Mouse (Mus musculus) hindbrain, embryonic 13.5 days (tissue): ENCODE data around the gene Cyp26c1. TPM values are rescaled to one million over a fixed set of nuclear protein-coding genes. Genes with fewer than 3 reads are reported as not detected.

Experiments
- ATAC-seq: fragments of 200-750 bp; cut with Nextera tagmentation; 2 replicates; pipeline ENCODE4 v1.8.0; 2017; ENCODE audit warnings: moderate TSS enrichment; ENCODE audit not compliant: low FRiP score
- H3K27ac ChIP-seq: fragments of 300-500 bp; sonication (generic); 2 replicates; pipeline ENCODE4 v1.5.1; 2015; ENCODE audit warnings: inconsistent platforms, mild to moderate bottlenecking, moderate library complexity
- H3K27me3 ChIP-seq: fragments of 300-500 bp; sonication (generic); 2 replicates; pipeline ENCODE4 v1.6.1; 2015; ENCODE audit warnings: mild to moderate bottlenecking, inconsistent platforms
- H3K36me3 ChIP-seq: fragments of 300-500 bp; sonication (generic); 2 replicates; pipeline ENCODE4 v1.6.1; 2015; ENCODE audit warnings: mild to moderate bottlenecking, inconsistent platforms
- H3K4me1 ChIP-seq: fragments of 300-500 bp; sonication (generic); replicated peaks from 2 replicates; pipeline ENCODE4 v1.6.1; 2015; ENCODE audit warnings: inconsistent platforms
- H3K4me2 ChIP-seq: fragments of 300-500 bp; sonication (generic); 2 replicates; pipeline ENCODE4 v1.6.1; 2015; ENCODE audit warnings: inconsistent platforms, mild to moderate bottlenecking, moderate library complexity
- H3K4me3 ChIP-seq: fragments of 300-500 bp; sonication (generic); 2 replicates; pipeline ENCODE4 v1.5.1; 2015; ENCODE audit warnings: mild to moderate bottlenecking, inconsistent platforms
- H3K9ac ChIP-seq: fragments of 300-500 bp; sonication (generic); 2 replicates; pipeline ENCODE4 v1.6.1; 2015; ENCODE audit warnings: mild to moderate bottlenecking, inconsistent platforms
- H3K9me3 ChIP-seq: fragments of 300-500 bp; sonication (generic); 2 replicates; pipeline ENCODE4 v1.6.1; 2016; ENCODE audit warnings: inconsistent platforms
- WGBS: fragments of 180-500 bp; shearing (Covaris S2); methylation state at CpG from one replicate; pipeline ENCODE4 v1.1.7; 2015; 5-methylcytosine and 5-hydroxymethylcytosine counted together
- polyA plus RNA-seq: library from polyadenylated mRNA; unstranded; fragments of >200 nt; fragmentation: Nextera tagmentation; extraction: Ambion mirVana; gene quantifications from 2 replicates; pipeline ENCODE4 v1.2.1, GENCODE M21; 2015

Gene Cyp26c1
- not detected in 2 replicates for polyA plus RNA-seq

DNA sequence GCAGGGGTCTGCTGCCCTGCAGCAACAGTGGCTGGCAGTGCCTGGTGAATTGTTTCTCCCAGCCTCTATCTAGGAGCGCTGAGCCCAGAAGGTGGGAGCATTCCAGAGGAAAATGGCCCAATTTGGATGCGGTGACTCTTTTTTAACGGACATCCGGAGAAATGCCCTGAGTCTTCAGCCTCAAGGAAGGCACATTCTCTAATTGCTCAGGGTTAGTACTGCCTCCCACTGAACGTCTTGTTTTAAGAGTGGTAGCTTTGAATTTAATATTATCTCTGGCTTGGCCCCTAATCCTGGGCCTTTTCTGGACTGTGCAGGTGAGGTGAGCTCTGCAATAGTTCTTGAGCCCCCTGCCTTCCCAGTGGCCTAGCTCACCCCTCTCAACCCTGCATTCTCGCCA, at the start of gene Cyp26c1:
Gene Cyp26c1, plus strand, starts transcription at position 301 of the 400 bp plus-strand sequence.
- no peak for ATAC-seq
- Histone ChIP-seq H3K4me2 (no peak within 1 kb of the TSS), H3K36me3 (no peaks in the 10 kb centered on the region), H3K27ac (no peak within 1 kb of the TSS), H3K9me3 (no peaks in the 10 kb centered on the region), H3K4me3 (no peak within 1 kb of the TSS), H3K4me1 (peaks cover 19% of the 10 kb centered on the region), H3K27me3 (peaks cover 91% of the 10 kb centered on the region), H3K9ac (no peak within 1 kb of the TSS)
- WGBS: under 1% methylated on average over 6 of the region's 6 CpGs

DNA sequence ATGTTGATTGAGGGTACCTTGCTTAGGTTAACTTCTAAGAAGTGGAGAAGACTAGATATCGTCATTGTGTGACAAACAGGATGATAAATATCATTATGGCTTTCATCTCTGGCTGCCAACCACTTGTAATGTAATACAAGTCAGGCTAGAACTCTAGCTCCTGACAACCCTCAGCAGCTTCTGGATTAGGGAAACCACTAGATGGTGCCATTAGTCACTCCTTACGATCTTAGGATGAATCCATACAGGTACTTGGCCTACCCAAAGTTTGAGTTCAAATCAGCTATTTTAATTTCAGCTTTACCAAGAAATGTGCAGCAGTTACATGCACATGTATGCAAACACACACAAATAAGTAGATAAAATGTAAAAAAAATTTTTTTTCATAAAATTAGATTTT, 37.4 kb upstream of the Cyp26c1 start:
- 43% methylated on average over 2 of the region's 2 CpGs for WGBS
- Histone ChIP-seq H3K9me3 (no peaks in the 10 kb centered on the region), H3K4me2 (no peak overlapping the region), H3K27me3 (no peaks in the 10 kb centered on the region), H3K36me3 (no peaks in the 10 kb centered on the region), H3K27ac (no peak overlapping the region), H3K9ac (no peak overlapping the region), H3K4me3 (no peak overlapping the region), H3K4me1 (no peaks in the 10 kb centered on the region)
- no peak for ATAC-seq

GRCm38 (mm10) chr19:37650526-37650925, 34.9 kb upstream of the Cyp26c1 start:
- no peak overlapping the region for H3K9ac ChIP-seq
- WGBS: 91% methylated on average over 2 of the region's 2 CpGs
- H3K4me2 ChIP-seq: no peak overlapping the region
- H3K36me3 ChIP-seq: no peaks in the 10 kb centered on the region
- H3K27ac ChIP-seq: no peak overlapping the region
- 0 out of 2 replicates have a peak, but pooled peaks cover 4% of the 10 kb centered on the region for H3K27me3 ChIP-seq
- no peaks in the 10 kb centered on the region for H3K9me3 ChIP-seq
- no peak overlapping the region for H3K4me3 ChIP-seq
- no peaks in the 10 kb centered on the region for H3K4me1 ChIP-seq
- ATAC-seq: no peak

DNA sequence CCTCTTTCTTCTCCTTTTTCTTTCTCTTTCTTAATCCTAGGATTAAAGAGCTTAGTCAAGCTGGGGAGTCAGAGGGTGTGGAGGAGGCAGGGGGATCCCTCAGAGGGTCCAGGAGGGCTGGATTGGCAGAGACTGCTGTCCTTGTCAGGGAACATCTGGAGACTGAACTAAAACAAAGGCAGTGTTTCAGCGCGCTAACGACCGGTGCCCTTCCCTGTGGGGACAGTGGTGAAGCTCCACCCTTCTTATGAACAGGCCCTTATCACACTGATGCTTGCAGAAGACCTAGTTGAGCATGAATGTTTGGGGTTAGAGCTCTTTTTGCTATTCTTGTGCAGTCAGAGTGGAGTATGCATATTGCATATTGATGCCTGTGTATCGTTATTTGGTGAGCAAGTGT, 31.4 kb upstream of the Cyp26c1 start:
- H3K36me3 ChIP-seq: no peaks in the 10 kb centered on the region
- WGBS: 30% methylated on average over 5 of the region's 5 CpGs
- no peaks in the 10 kb centered on the region for H3K4me1 ChIP-seq
- H3K4me3 ChIP-seq: no peak overlapping the region
- H3K27ac ChIP-seq: no peak overlapping the region
- no peaks in the 10 kb centered on the region for H3K9me3 ChIP-seq
- ATAC-seq: no peak
- H3K9ac ChIP-seq: no peak overlapping the region
- H3K27me3 ChIP-seq: 0 out of 2 replicates have a peak, but pooled peaks cover 4% of the 10 kb centered on the region
- H3K4me2 ChIP-seq: no peak overlapping the region

GRCm38 (mm10) chr19:37656441-37656840, 28.9 kb upstream of the Cyp26c1 start:
- Histone ChIP-seq H3K36me3 (no peaks in the 10 kb centered on the region), H3K27me3 (0 out of 2 replicates have a peak, but pooled peaks cover 4% of the 10 kb centered on the region), H3K9ac (no peak overlapping the region), H3K4me2 (no peak overlapping the region), H3K27ac (no peak overlapping the region), H3K9me3 (no peaks in the 10 kb centered on the region), H3K4me3 (no peak overlapping the region), H3K4me1 (no peaks in the 10 kb centered on the region)
- ATAC-seq: no peak
- 8% methylated on average over 9 of the region's 9 CpGs for WGBS

- H3K4me1 ChIP-seq: no peaks in the 10 kb centered on the region
- H3K4me2 ChIP-seq: no peak overlapping the region
Measured at GRCm38 (mm10) chr19:37665256-37665655, 20.1 kb upstream of the Cyp26c1 start.

DNA sequence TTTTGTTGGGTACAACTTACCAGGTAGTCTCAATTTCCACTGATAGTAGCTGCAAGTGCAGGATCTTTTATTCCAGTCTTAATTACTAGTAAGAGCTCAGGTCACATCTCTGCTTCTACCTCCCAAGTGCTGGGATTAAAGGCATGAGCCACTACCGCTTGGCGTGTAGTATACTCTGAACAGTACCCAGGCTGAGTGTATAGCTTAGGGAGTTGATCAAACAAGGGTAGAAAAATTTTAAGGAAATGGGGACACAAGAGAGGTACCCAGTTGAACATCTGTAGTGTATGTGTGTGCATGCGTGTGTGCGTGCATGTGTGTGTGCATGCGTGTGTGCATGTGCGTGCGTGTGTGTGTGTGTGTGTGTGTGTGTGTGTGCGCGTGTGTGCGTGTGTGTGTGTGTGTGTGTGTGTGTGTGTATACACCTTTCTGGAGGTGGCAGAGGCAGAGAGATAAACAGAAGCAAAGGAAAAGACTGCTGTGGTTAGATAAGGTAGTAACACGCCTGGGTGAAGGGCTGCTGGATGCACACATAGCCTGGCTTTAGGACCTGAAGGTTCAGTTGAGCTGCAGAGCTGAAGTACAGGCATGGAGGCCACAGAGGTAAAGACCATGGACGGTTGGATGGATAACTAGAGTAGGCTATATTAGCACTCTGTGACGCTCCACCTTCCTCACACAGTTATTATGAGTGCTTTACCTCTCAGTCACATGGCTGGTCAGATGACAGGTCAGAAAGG, 17.4 kb upstream of the Cyp26c1 start:
- no peak overlapping the region for H3K9ac ChIP-seq
- WGBS: 86% methylated on average over 13 of the region's 13 CpGs
- H3K27me3 ChIP-seq: no peaks in the 10 kb centered on the region

More at GRCm38 (mm10) chr19:37665256-37665655, 20.1 kb upstream of the Cyp26c1 start:
- ATAC-seq: no peak
- WGBS: 69% methylated on average over 6 of the region's 6 CpGs
- Histone ChIP-seq H3K9me3 (no peaks in the 10 kb centered on the region), H3K27ac (no peak overlapping the region), H3K27me3 (no peaks in the 10 kb centered on the region), H3K4me3 (no peak overlapping the region), H3K9ac (no peak overlapping the region), H3K36me3 (no peaks in the 10 kb centered on the region)

GRCm38 (mm10) chr19:37668657-37669056, 16.7 kb upstream of the Cyp26c1 start:
- no peak for ATAC-seq
- Histone ChIP-seq H3K4me3 (no peak overlapping the region), H3K27ac (no peak overlapping the region), H3K27me3 (no peaks in the 10 kb centered on the region), H3K9ac (no peak overlapping the region), H3K9me3 (no peaks in the 10 kb centered on the region), H3K4me1 (no peaks in the 10 kb centered on the region), H3K4me2 (no peak overlapping the region), H3K36me3 (no peaks in the 10 kb centered on the region)
- 88% methylated on average over 5 of the region's 5 CpGs for WGBS

More for the DNA sequence above, 17.4 kb upstream of the Cyp26c1 start:
- H3K36me3 ChIP-seq: no peaks in the 10 kb centered on the region
- H3K27ac ChIP-seq: no peak overlapping the region
- no peak overlapping the region for H3K4me3 ChIP-seq
- H3K9me3 ChIP-seq: no peaks in the 10 kb centered on the region
- H3K4me1 ChIP-seq: no peaks in the 10 kb centered on the region
- no peak for ATAC-seq
- no peak overlapping the region for H3K4me2 ChIP-seq

GRCm38 (mm10) chr19:37669486-37669885, 15.9 kb upstream of the Cyp26c1 start:
- Histone ChIP-seq H3K4me3 (no peak overlapping the region), H3K27ac (no peak overlapping the region), H3K4me1 (no peaks in the 10 kb centered on the region), H3K4me2 (no peak overlapping the region), H3K9me3 (no peaks in the 10 kb centered on the region), H3K36me3 (no peaks in the 10 kb centered on the region), H3K27me3 (no peaks in the 10 kb centered on the region), H3K9ac (no peak overlapping the region)
- WGBS: 87% methylated on average over 5 of the region's 5 CpGs
- no peak for ATAC-seq

DNA sequence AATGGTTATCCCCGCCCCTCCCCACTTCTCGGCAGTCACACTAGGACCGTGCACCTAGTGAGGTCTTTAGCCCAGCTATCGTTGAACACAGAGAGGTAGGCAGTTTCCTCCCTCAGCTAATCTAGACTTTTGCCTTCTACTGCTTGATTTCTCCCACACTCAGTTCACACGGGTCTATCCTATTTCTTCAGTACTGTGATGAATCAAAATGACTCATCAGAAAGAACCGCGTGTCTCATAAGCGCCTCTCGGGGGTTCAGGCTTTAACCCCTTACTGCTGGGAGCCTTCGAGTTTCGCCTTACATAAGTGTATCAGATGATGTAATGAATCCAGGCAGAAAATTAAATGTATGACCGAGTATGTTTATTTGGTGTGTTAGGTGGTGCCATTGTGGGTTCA, 12.0 kb upstream of the Cyp26c1 start:
- no peak overlapping the region for H3K4me3 ChIP-seq
- H3K36me3 ChIP-seq: no peaks in the 10 kb centered on the region
- H3K9me3 ChIP-seq: no peaks in the 10 kb centered on the region
- no peaks in the 10 kb centered on the region for H3K4me1 ChIP-seq
- 66% methylated on average over 12 of the region's 12 CpGs for WGBS
- ATAC-seq: no peak
- H3K9ac ChIP-seq: no peak overlapping the region
- H3K27ac ChIP-seq: no peak overlapping the region
- 0 out of 2 replicates have a peak, but pooled peaks cover 3% of the 10 kb centered on the region for H3K27me3 ChIP-seq
- H3K4me2 ChIP-seq: no peak overlapping the region

DNA sequence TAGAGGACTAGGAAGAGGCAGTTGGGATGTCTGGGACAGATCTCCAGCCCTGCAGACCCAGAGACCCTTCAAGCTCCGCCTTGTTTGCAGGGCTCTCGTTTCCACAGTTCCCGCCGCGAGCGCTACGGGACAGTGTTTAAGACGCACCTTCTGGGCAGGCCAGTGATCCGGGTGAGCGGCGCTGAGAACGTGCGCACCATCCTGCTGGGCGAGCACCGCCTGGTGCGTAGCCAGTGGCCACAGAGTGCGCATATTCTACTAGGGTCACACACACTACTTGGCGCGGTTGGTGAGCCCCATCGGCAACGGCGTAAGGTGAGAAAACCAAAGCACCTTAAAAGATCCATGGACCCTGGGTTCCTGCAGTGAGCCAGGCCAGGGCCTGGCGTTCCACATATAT, 966 bp downstream of the Cyp26c1 start:
- H3K9me3 ChIP-seq: no peaks in the 10 kb centered on the region
- H3K4me1 ChIP-seq: peaks cover 25% of the 10 kb centered on the region
- H3K27ac ChIP-seq: no peak overlapping the region
- H3K36me3 ChIP-seq: no peaks in the 10 kb centered on the region
- H3K9ac ChIP-seq: no peak overlapping the region
- no peak overlapping the region for H3K4me2 ChIP-seq
- H3K4me3 ChIP-seq: no peak overlapping the region
- WGBS: 1% methylated on average over 23 of the region's 23 CpGs
- no peak for ATAC-seq
- H3K27me3 ChIP-seq: peaks cover 97% of the 10 kb centered on the region

DNA sequence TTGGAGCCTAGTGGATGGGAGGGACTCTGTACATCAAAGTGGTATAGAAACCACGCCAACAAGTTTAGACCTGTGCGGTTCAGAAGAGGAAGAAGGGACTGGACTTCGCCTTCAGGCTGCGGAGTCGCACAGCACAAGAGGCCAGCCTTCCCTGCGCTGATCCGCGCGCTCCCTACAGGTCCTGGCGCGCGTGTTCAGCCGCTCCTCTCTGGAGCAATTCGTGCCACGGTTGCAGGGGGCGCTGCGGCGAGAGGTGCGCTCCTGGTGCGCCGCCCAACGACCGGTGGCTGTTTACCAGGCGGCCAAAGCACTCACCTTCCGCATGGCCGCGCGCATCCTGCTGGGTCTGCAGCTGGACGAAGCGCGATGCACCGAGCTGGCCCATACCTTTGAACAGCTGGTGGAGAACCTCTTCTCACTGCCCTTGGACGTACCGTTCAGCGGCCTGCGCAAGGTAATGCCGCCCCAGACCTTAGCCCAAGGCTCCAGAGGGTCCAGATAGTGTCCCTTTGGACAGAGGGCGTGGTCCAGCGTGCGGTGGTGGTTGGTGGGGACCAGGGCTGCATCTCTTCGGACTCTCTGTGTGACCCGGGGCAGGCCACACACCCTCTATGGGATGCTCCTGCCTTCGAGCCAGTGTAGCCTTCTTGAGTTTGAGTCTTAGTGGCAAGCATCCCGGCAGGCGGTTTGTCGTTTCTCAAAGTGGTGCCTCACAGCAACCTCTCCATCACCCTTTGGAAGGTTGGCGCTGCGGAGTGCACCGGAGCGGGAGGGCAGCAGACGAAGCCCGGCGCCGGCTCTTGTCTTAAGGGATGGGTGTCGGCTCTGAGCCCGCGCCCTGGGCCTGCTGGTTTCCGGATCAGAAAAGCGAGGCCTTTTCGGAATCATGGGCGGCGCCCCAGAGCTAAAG, 1.8 kb downstream of the Cyp26c1 start:
- 1% methylated on average over 62 of the region's 62 CpGs for WGBS
- Histone ChIP-seq H3K9me3 (no peaks in the 10 kb centered on the region), H3K27ac (no peak overlapping the region), H3K27me3 (peaks cover 99% of the 10 kb centered on the region), H3K36me3 (no peaks in the 10 kb centered on the region), H3K9ac (no peak overlapping the region), H3K4me1 (peaks cover 25% of the 10 kb centered on the region), H3K4me2 (0 out of 2 replicates have a peak overlapping the region, but pooled peaks have one; percentile 13), H3K4me3 (peak overlapping the region; percentile 8; the same call in 1 of the 2 replicates)
- no peak for ATAC-seq
